Comparison of ENCODE assay signal across 8 mouse cellular contexts in genomic region chr4:140905426-140905871, GRCm38 (mm10). TPM values are rescaled to one million over a fixed set of nuclear protein-coding genes. Genes with fewer than 3 reads are reported as not detected.
DNase-seq lines count a peak whose midpoint lies in the region; ATAC-seq lines count a peak whose summit lies in the region.

No protein-coding gene starts in this region.

- ATAC-seq in kidney, embryonic 16.5 days (ENCODE audit: low FRiP score, low TSS enrichment) = no peak
- ATAC-seq in hindbrain, embryonic 14.5 days (ENCODE audit: low FRiP score) = no peak
- ATAC-seq in megakaryocyte, adult 5-6 weeks (ENCODE audit: poor library complexity, severe bottlenecking) = peak; percentile 67
- no peak for ATAC-seq in frontal cortex, adult (ENCODE audit: low TSS enrichment)

- WGBS in kidney, embryonic 16.5 days = 17% methylated on average over 11 of the region's 11 CpGs
- WGBS in hindbrain, embryonic 14.5 days = 20% methylated on average over 11 of the region's 11 CpGs

- no peak overlapping the region for H3K27ac ChIP-seq in kidney, embryonic 16.5 days (ENCODE audit: low read length)
- H3K27ac ChIP-seq in hindbrain, embryonic 14.5 days = no peak overlapping the region

- H3K4me3 ChIP-seq in kidney, embryonic 16.5 days (ENCODE audit: low read length) = peak overlapping the region; percentile 47
- peak overlapping the region; percentile 30; the same call in 1 of the 2 replicates for H3K4me3 ChIP-seq in hindbrain, embryonic 14.5 days (replicated peaks; ENCODE audit: low read length)

- peak overlapping the region; percentile 62 for H3K4me2 ChIP-seq in kidney, embryonic 16.5 days (replicated peaks; ENCODE audit: low read depth, low read length)
- H3K4me2 ChIP-seq in hindbrain, embryonic 14.5 days (replicated peaks) = peak overlapping the region; percentile 57

- no peaks in the 10 kb centered on the region; the same call in 1 of the 2 replicates for H3K27me3 ChIP-seq in kidney, embryonic 16.5 days (ENCODE audit: insufficient read depth, low read length)
- peaks cover 44% of the 10 kb centered on the region for H3K27me3 ChIP-seq in hindbrain, embryonic 14.5 days (ENCODE audit: control insufficient read depth, insufficient read depth, low read length)

- H3K36me3 ChIP-seq in kidney, embryonic 16.5 days (ENCODE audit: insufficient read depth, low read length) = no peaks in the 10 kb centered on the region
- H3K36me3 ChIP-seq in hindbrain, embryonic 14.5 days (replicated peaks; ENCODE audit: control insufficient read depth, insufficient read depth) = no peaks in the 10 kb centered on the region

- no peak for DNase-seq in kidney, postnatal 4 days
- DNase-seq in ZHBTc4 (ENCODE audit: low read depth, low spot score) = peak; percentile 55
- no peak for DNase-seq in hindbrain, embryonic 14.5 days (ENCODE audit: low spot score)
- peak; percentile 35 to 55 for DNase-seq in thymus, adult 18-20 months
- no peak for DNase-seq in left cerebral cortex, adult 11 months (ENCODE audit: low spot score)

- peak overlapping the region; percentile 53; the same call in 1 of the 2 replicates for H3K9ac ChIP-seq in kidney, embryonic 16.5 days (replicated peaks; ENCODE audit: low read length)
- H3K9ac ChIP-seq in hindbrain, embryonic 14.5 days = peak overlapping the region; percentile 29; the same call in 1 of the 2 replicates

- H3K4me1 ChIP-seq in kidney, embryonic 16.5 days (ENCODE audit: insufficient read depth, low read length) = peaks cover 18% of the 10 kb centered on the region
- peaks cover 11% of the 10 kb centered on the region for H3K4me1 ChIP-seq in hindbrain, embryonic 14.5 days (replicated peaks; ENCODE audit: control insufficient read depth, insufficient read depth, low read length)

- no peaks in the 10 kb centered on the region for H3K9me3 ChIP-seq in kidney, embryonic 16.5 days (ENCODE audit: low read length)
- H3K9me3 ChIP-seq in hindbrain, embryonic 14.5 days (ENCODE audit: control insufficient read depth, low read length) = no peaks in the 10 kb centered on the region

RNA-seq across cellular contexts. Expression of gene Padi2, which starts 0.7 kb away (rescaled TPM):
- 18.1 and 24.3 TPM in 2 replicates for polyA plus RNA-seq in kidney, embryonic 16.5 days (2015; fragmentation: Nextera tagmentation; extraction: Ambion mirVana)
- 0.74 and 1.5 TPM in 2 replicates for polyA plus RNA-seq in hindbrain, embryonic 14.5 days (2014; fragmentation: Nextera tagmentation; extraction: Ambion mirVana)
- 53.2 and 54.0 TPM in 2 replicates for total RNA-seq in megakaryocyte, adult 5-6 weeks (2015)
- 53.5 and 56.7 TPM in 2 replicates for total RNA-seq in megakaryocyte, adult 5-6 weeks (2017)

RNA-seq across cellular contexts. Expression of gene Sdhb, which starts 55.6 kb away (rescaled TPM):
- polyA plus RNA-seq in kidney, embryonic 16.5 days (2015; fragmentation: Nextera tagmentation; extraction: Ambion mirVana) = 520 and 550 TPM in 2 replicates
- 482 and 502 TPM in 2 replicates for polyA plus RNA-seq in hindbrain, embryonic 14.5 days (2014; fragmentation: Nextera tagmentation; extraction: Ambion mirVana)
- total RNA-seq in megakaryocyte, adult 5-6 weeks (2015) = 182 and 183 TPM in 2 replicates
- total RNA-seq in megakaryocyte, adult 5-6 weeks (2017) = 110 and 120 TPM in 2 replicates

RNA-seq across cellular contexts. Expression of gene Padi1, which starts 59.9 kb away (rescaled TPM):
- 0.26 and 0.33 TPM in 2 replicates for polyA plus RNA-seq in kidney, embryonic 16.5 days (2015; fragmentation: Nextera tagmentation; extraction: Ambion mirVana)
- not detected in 2 replicates for polyA plus RNA-seq in hindbrain, embryonic 14.5 days (2014; fragmentation: Nextera tagmentation; extraction: Ambion mirVana)
- total RNA-seq in megakaryocyte, adult 5-6 weeks (2015) = not detected in 2 replicates
- not detected in 2 replicates for total RNA-seq in megakaryocyte, adult 5-6 weeks (2017)

Comparison
In these comparisons a context has a peak if more than half of its experiments do, and no peak if none do; other contexts are left out.
1. DNase-seq: peak in ZHBTc4 (single experiment) and thymus, adult 18-20 months (2 of 2); none in kidney, postnatal 4 days (0 of 2), hindbrain, embryonic 14.5 days (single experiment) and left cerebral cortex, adult 11 months (single experiment).